Mouse (Mus musculus): ENCODE results near the gene Cog1. TPM values are rescaled to one million over a fixed set of nuclear protein-coding genes. Genes with fewer than 3 reads are reported as not detected.

The Cog1 gene
- polyA plus RNA-seq, 1 experiment from 2014 or later, result 18.6 TPM

DNA sequence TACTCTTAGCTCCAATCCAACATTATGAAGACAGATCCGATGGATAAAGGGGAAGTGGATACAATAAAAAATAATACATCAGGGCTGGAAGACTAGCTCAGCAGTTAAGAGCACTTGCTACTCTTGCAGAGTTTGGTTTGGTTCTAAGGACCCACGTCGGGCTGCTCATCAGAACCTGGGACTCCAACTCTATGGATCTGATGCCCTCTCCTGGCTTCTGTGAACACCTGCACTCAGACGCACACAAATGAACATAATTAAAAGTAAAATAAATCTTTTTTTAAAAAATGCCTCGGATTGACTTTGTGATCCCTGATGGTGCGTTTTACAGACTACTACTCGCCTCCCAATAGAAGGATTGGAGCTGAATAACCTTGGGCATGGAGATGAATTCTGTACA is 18.3 kb upstream of the Cog1 start:
- TF ChIP-seq CTCF (IDR thresholded peaks at IDR 0.05), result peak; percentile 59
- no peak for TF ChIP-seq EP300 (IDR thresholded peaks at IDR 0.05)
- Histone ChIP-seq H3K4me3 (ENCODE audit: low read depth, low read length) (no peak overlapping the region), H3K4me1 (ENCODE audit: insufficient read depth, low read depth, low read length) (no peaks in the 10 kb centered on the region), H3K36me3 (ENCODE audit: insufficient read depth, low read length) (no peaks in the 10 kb centered on the region), H3K4me2 (replicated peaks; ENCODE audit: low read depth, low read length) (no peak overlapping the region), H3K27ac (ENCODE audit: low read length) (no peak overlapping the region), H3K27me3 (replicated peaks; ENCODE audit: insufficient read depth, low read length) (no peaks in the 10 kb centered on the region), H3K9me3 (ENCODE audit: low read length) (no peaks in the 10 kb centered on the region), H3K9ac (replicated peaks; ENCODE audit: low read depth) (no peak overlapping the region)
- DNase-seq (ENCODE audit: low spot score), result peak; percentile 66
- ATAC-seq, result peak; percentile 48; the same call in 1 of the 2 replicates
- 57% methylated on average over 7 of the region's 7 CpGs for WGBS

- Histone ChIP-seq H3K4me2 (replicated peaks; ENCODE audit: low read depth, low read length) (peak overlapping the region; percentile 17; the same call in 1 of the 2 replicates), H3K4me1 (ENCODE audit: insufficient read depth, low read depth, low read length) (no peaks in the 10 kb centered on the region), H3K9me3 (ENCODE audit: low read length) (no peaks in the 10 kb centered on the region), H3K27me3 (replicated peaks; ENCODE audit: insufficient read depth, low read length) (no peaks in the 10 kb centered on the region), H3K9ac (replicated peaks; ENCODE audit: low read depth) (no peak overlapping the region), H3K27ac (ENCODE audit: low read length) (no peak overlapping the region), H3K36me3 (ENCODE audit: insufficient read depth, low read length) (no peaks in the 10 kb centered on the region), H3K4me3 (ENCODE audit: low read depth, low read length) (no peak overlapping the region)
- DNase-seq (ENCODE audit: low spot score) (no peak), ATAC-seq (peak; percentile 50)
- 46% methylated on average over 8 of the region's 8 CpGs for WGBS
- TF ChIP-seq EP300 (IDR thresholded peaks at IDR 0.05) (no peak), CTCF (IDR thresholded peaks at IDR 0.05) (no peak)
These were observed 17.7 kb upstream of the Cog1 start for GRCm38 (mm10) chr11:113631302-113631701.

DNA sequence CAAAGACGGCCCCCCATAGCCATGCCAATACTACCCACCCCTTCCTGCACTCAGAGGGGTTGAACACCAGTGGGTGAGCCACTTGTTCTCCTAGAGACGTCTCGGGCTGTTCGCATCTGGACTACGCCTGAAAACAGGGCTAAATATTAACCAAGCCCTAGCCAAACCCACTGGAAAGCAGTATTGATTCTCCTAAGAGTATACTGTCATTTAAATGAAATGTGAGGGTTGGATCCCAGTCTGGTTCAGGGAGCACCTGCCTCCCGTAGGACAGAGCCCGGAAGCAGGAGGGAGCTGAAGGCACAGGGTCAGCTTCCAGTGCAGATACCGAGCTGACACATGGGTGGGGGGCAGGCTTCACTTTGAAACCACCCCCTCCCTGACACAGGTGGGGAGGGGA is 17.1 kb upstream of the Cog1 start:
- Histone ChIP-seq H3K36me3 (ENCODE audit: insufficient read depth, low read length) (no peaks in the 10 kb centered on the region), H3K27me3 (replicated peaks; ENCODE audit: insufficient read depth, low read length) (no peaks in the 10 kb centered on the region), H3K4me1 (ENCODE audit: insufficient read depth, low read depth, low read length) (no peaks in the 10 kb centered on the region), H3K4me3 (ENCODE audit: low read depth, low read length) (no peak overlapping the region), H3K9ac (replicated peaks; ENCODE audit: low read depth) (no peak overlapping the region), H3K4me2 (replicated peaks; ENCODE audit: low read depth, low read length) (peak overlapping the region; percentile 17; the same call in 1 of the 2 replicates), H3K27ac (ENCODE audit: low read length) (no peak overlapping the region), H3K9me3 (ENCODE audit: low read length) (no peaks in the 10 kb centered on the region)
- ATAC-seq (no peak), DNase-seq (ENCODE audit: low spot score) (no peak)
- no peak for TF ChIP-seq CTCF (IDR thresholded peaks at IDR 0.05)
- no peak for TF ChIP-seq EP300 (IDR thresholded peaks at IDR 0.05)
- 56% methylated on average over 8 of the region's 8 CpGs for WGBS

GRCm38 (mm10) chr11:113632303-113632702 is 16.7 kb upstream of the Cog1 start:
- no peak overlapping the region for H3K4me3 ChIP-seq (ENCODE audit: low read depth, low read length)
- TF ChIP-seq CTCF (IDR thresholded peaks at IDR 0.05) (peak; percentile 18; the same call in 1 of the 2 replicates), EP300 (IDR thresholded peaks at IDR 0.05) (no peak)
- no peaks in the 10 kb centered on the region for H3K27me3 ChIP-seq (replicated peaks; ENCODE audit: insufficient read depth, low read length)
- ATAC-seq, result no peak
- no peak for DNase-seq (ENCODE audit: low spot score)
- no peaks in the 10 kb centered on the region for H3K4me1 ChIP-seq (ENCODE audit: insufficient read depth, low read depth, low read length)
- no peaks in the 10 kb centered on the region for H3K36me3 ChIP-seq (ENCODE audit: insufficient read depth, low read length)
- H3K4me2 ChIP-seq (replicated peaks; ENCODE audit: low read depth, low read length), result 0 out of 2 replicates have a peak overlapping the region, but pooled peaks have one; percentile 17
- no peak overlapping the region for H3K9ac ChIP-seq (replicated peaks; ENCODE audit: low read depth)
- 57% methylated on average over 7 of the region's 7 CpGs for WGBS
- H3K9me3 ChIP-seq (ENCODE audit: low read length), result no peaks in the 10 kb centered on the region
- H3K27ac ChIP-seq (ENCODE audit: low read length), result no peak overlapping the region

DNA sequence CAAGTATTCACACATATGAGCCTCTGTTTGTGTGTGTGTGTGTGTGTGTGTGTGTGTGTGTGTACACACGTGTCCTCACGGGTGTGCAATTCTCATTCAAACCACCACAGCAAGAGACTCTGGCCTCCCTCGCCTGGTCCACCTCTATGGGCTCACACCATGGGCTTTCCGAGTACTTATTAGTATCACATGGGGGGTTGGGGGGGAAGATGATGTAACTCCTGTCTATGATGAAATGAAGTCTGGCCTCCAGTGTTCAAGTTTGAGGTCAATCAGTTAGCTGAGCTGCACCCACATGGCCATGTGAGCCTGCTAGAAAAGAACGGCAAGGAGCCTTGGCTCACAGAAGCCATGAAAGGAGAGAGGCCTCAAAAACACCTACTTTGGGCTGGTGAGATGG is 15.6 kb upstream of the Cog1 start:
- no peaks in the 10 kb centered on the region for H3K9me3 ChIP-seq (ENCODE audit: low read length)
- H3K27me3 ChIP-seq (replicated peaks; ENCODE audit: insufficient read depth, low read length), result no peaks in the 10 kb centered on the region
- H3K27ac ChIP-seq (ENCODE audit: low read length), result no peak overlapping the region
- H3K4me3 ChIP-seq (ENCODE audit: low read depth, low read length), result no peak overlapping the region
- no peaks in the 10 kb centered on the region for H3K4me1 ChIP-seq (ENCODE audit: insufficient read depth, low read depth, low read length)
- no peak for DNase-seq (ENCODE audit: low spot score)
- ATAC-seq, result no peak
- H3K9ac ChIP-seq (replicated peaks; ENCODE audit: low read depth), result no peak overlapping the region
- TF ChIP-seq EP300 (IDR thresholded peaks at IDR 0.05) (no peak), CTCF (IDR thresholded peaks at IDR 0.05) (no peak)
- H3K36me3 ChIP-seq (ENCODE audit: insufficient read depth, low read length), result no peaks in the 10 kb centered on the region
- H3K4me2 ChIP-seq (replicated peaks; ENCODE audit: low read depth, low read length), result no peak overlapping the region
- 92% methylated on average over 5 of the region's 5 CpGs for WGBS

DNA sequence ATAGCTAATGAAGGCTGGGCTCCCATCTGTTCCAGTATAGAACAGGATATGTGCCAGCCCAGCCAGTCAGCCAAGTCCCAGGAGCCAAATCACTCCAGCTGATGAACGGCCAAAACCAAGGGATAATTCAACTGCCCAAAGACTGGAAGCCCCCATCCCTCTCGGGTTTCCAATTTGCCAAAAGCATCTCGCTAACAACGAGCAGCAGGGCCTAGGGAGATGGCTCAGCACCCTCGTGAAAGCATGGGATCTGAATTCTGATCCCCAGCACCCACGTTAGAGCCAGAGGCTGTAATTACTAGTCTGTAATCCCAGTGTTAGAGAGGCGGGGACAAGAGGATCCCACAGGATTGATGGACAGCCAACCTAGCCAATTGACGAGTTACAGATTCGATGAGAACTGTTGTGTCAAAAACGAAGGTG is 14.3 kb upstream of the Cog1 start:
- no peak overlapping the region for H3K9ac ChIP-seq (replicated peaks; ENCODE audit: low read depth)
- no peak overlapping the region for H3K4me2 ChIP-seq (replicated peaks; ENCODE audit: low read depth, low read length)
- no peaks in the 10 kb centered on the region for H3K9me3 ChIP-seq (ENCODE audit: low read length)
- no peaks in the 10 kb centered on the region for H3K27me3 ChIP-seq (replicated peaks; ENCODE audit: insufficient read depth, low read length)
- no peak overlapping the region for H3K27ac ChIP-seq (ENCODE audit: low read length)
- DNase-seq (ENCODE audit: low spot score) (no peak), ATAC-seq (no peak)
- no peaks in the 10 kb centered on the region for H3K36me3 ChIP-seq (ENCODE audit: insufficient read depth, low read length)
- WGBS, result 70% methylated on average over 10 of the region's 10 CpGs
- no peak overlapping the region for H3K4me3 ChIP-seq (ENCODE audit: low read depth, low read length)
- TF ChIP-seq CTCF (IDR thresholded peaks at IDR 0.05) (no peak), EP300 (IDR thresholded peaks at IDR 0.05) (no peak)
- no peaks in the 10 kb centered on the region for H3K4me1 ChIP-seq (ENCODE audit: insufficient read depth, low read depth, low read length)

GRCm38 (mm10) chr11:113638680-113639079 is 10.3 kb upstream of the Cog1 start:
- Histone ChIP-seq H3K4me2 (replicated peaks; ENCODE audit: low read depth, low read length) (no peak overlapping the region), H3K27me3 (replicated peaks; ENCODE audit: insufficient read depth, low read length) (no peaks in the 10 kb centered on the region), H3K36me3 (ENCODE audit: insufficient read depth, low read length) (no peaks in the 10 kb centered on the region), H3K9me3 (ENCODE audit: low read length) (no peaks in the 10 kb centered on the region), H3K4me3 (ENCODE audit: low read depth, low read length) (no peak overlapping the region), H3K27ac (ENCODE audit: low read length) (no peak overlapping the region), H3K9ac (replicated peaks; ENCODE audit: low read depth) (no peak overlapping the region), H3K4me1 (ENCODE audit: insufficient read depth, low read depth, low read length) (no peaks in the 10 kb centered on the region)
- 92% methylated on average over 12 of the region's 12 CpGs for WGBS
- DNase-seq (ENCODE audit: low spot score) (no peak), ATAC-seq (no peak)
- TF ChIP-seq EP300 (IDR thresholded peaks at IDR 0.05) (no peak), CTCF (IDR thresholded peaks at IDR 0.05) (no peak)
